Mouse (Mus musculus) right cerebral cortex, postnatal 36 days (tissue): ENCODE data around the gene Washc1.
"Not testable (repeated sequence)": the region's sequence is repeated elsewhere in the genome, so short reads cannot be mapped to it uniquely, and the experiment has no call there.

Experiments
- DNase-seq, 2 experiments: peaks; one replicate each; pipeline ENCODE4 v3.0.0; 2022; ENCODE audit warnings: low spot score in 2 of 2, mixed read lengths in 1 of 2

Washc1 gene

GRCm38 (mm10) chr17:66111402-66111959, at the start of gene Washc1:
TSS of gene Washc1 (plus strand) at chr17:66111545.
- peak; percentile 85 to 86 for DNase-seq

GRCm38 (mm10) chr17:66065115-66065514, 46.2 kb upstream of the Washc1 start:
- no peak for DNase-seq

- not testable (repeated sequence) for DNase-seq
Measured at GRCm38 (mm10) chr17:66069036-66069435, 42.3 kb upstream of the Washc1 start.

GRCm38 (mm10) chr17:66073971-66074370, 37.4 kb upstream of the Washc1 start:
- DNase-seq = no peak

GRCm38 (mm10) chr17:66075827-66076173, 35.5 kb upstream of the Washc1 start:
- DNase-seq = no peak

GRCm38 (mm10) chr17:66076174-66076927, 35.0 kb upstream of the Washc1 start:
- DNase-seq = peak; percentile 26 to 42

- peak; percentile 94 for DNase-seq
Measured at GRCm38 (mm10) chr17:66076934-66077333, 34.4 kb upstream of the Washc1 start, which contains the start of gene Ankrd12. TSS of gene Ankrd12 (minus strand) at chr17:66077089.

GRCm38 (mm10) chr17:66077437-66077850, 33.9 kb upstream of the Washc1 start:
- DNase-seq = no peak

- DNase-seq = no peak
Measured at GRCm38 (mm10) chr17:66084486-66084885, 26.9 kb upstream of the Washc1 start.

- DNase-seq = no peak
Measured at GRCm38 (mm10) chr17:66085038-66085437, 26.3 kb upstream of the Washc1 start.

- no peak for DNase-seq
Measured at GRCm38 (mm10) chr17:66090251-66090650, 21.1 kb upstream of the Washc1 start.

GRCm38 (mm10) chr17:66091392-66091791, 20.0 kb upstream of the Washc1 start:
- no peak for DNase-seq

- DNase-seq = no peak
Measured at GRCm38 (mm10) chr17:66092065-66092464, 19.3 kb upstream of the Washc1 start.

- DNase-seq = no peak
Measured at GRCm38 (mm10) chr17:66092664-66093063, 18.7 kb upstream of the Washc1 start.

- DNase-seq = peak in 1 of 2 experiments; percentile 21
Measured at GRCm38 (mm10) chr17:66100566-66101379, 10.6 kb upstream of the Washc1 start.

GRCm38 (mm10) chr17:66101380-66102330, 9.7 kb upstream of the Washc1 start, which contains the start of gene Ndufv2:
TSS of gene Ndufv2 (minus strand) at chr17:66101559.
- peak; percentile 84 to 88 for DNase-seq

- no peak for DNase-seq
Measured at GRCm38 (mm10) chr17:66104076-66104475, 7.3 kb upstream of the Washc1 start.

- DNase-seq = no peak
Measured at GRCm38 (mm10) chr17:66106601-66107267, 4.6 kb upstream of the Washc1 start.

- DNase-seq = no peak
Measured at GRCm38 (mm10) chr17:66107466-66107865, 3.9 kb upstream of the Washc1 start.

GRCm38 (mm10) chr17:66108198-66108597, 3.1 kb upstream of the Washc1 start:
- DNase-seq = no peak

- DNase-seq = no peak
Measured at GRCm38 (mm10) chr17:66110746-66111145, 599 bp upstream of the Washc1 start.
